Mouse (Mus musculus) forebrain, embryonic 13.5 days (tissue): Measurements from ENCODE around the gene Eaf2. TPM values are rescaled to one million over a fixed set of nuclear protein-coding genes. Genes with fewer than 3 reads are reported as not detected.

Experiments used
- ATAC-seq: fragments of 200-750 bp; cut with Nextera tagmentation; 2 replicates; pipeline ENCODE4 v1.8.0; 2017
- H3K27ac ChIP-seq: fragments of 300-500 bp; sonication (generic); 2 replicates; pipeline ENCODE4 v1.5.1; 2015; ENCODE audit warnings: inconsistent platforms, mild to moderate bottlenecking, moderate library complexity
- H3K27me3 ChIP-seq: fragments of 300-500 bp; sonication (generic); 2 replicates; pipeline ENCODE4 v1.6.1; 2015; ENCODE audit warnings: mild to moderate bottlenecking, inconsistent platforms
- H3K36me3 ChIP-seq: fragments of 300-500 bp; sonication (generic); 2 replicates; pipeline ENCODE4 v1.6.1; 2015; ENCODE audit warnings: mild to moderate bottlenecking, inconsistent platforms; ENCODE audit not compliant: poor library complexity, severe bottlenecking
- H3K4me1 ChIP-seq: fragments of 300-500 bp; sonication (generic); 2 replicates; pipeline ENCODE4 v1.6.1; 2015; ENCODE audit warnings: inconsistent platforms
- H3K4me2 ChIP-seq: fragments of 300-500 bp; sonication (generic); 2 replicates; pipeline ENCODE4 v1.6.1; 2015; ENCODE audit warnings: inconsistent platforms, mild to moderate bottlenecking, moderate library complexity
- H3K4me3 ChIP-seq: fragments of 300-500 bp; sonication (generic); 2 replicates; pipeline ENCODE4 v1.5.1; 2015; ENCODE audit warnings: mild to moderate bottlenecking, inconsistent platforms
- H3K9ac ChIP-seq: fragments of 300-500 bp; sonication (generic); 2 replicates; pipeline ENCODE4 v1.6.1; 2015; ENCODE audit warnings: mild to moderate bottlenecking, inconsistent platforms
- H3K9me3 ChIP-seq: fragments of 300-500 bp; sonication (generic); replicated peaks from 2 replicates; pipeline ENCODE4 v1.6.1; 2016; ENCODE audit warnings: inconsistent platforms
- WGBS: fragments of 180-500 bp; shearing (Covaris S2); methylation state at CpG from one replicate; pipeline ENCODE4 v1.1.7; 2015; 5-methylcytosine and 5-hydroxymethylcytosine counted together
- polyA plus RNA-seq: library from polyadenylated mRNA; unstranded; fragments of >200 nt; fragmentation: Nextera tagmentation; extraction: Ambion mirVana; gene quantifications from 2 replicates; pipeline ENCODE4 v1.2.1, GENCODE M21; 2015

Eaf2 gene
- 0.71 and 0.99 TPM in 2 replicates for polyA plus RNA-seq

- peak; percentile 100 for ATAC-seq
- H3K27me3 ChIP-seq: no peaks in the 10 kb centered on the region
- peaks cover 22% of the 10 kb centered on the region for H3K36me3 ChIP-seq
- H3K9ac ChIP-seq: peak within 1 kb of the TSS; percentile 77
- no peaks in the 10 kb centered on the region for H3K9me3 ChIP-seq
- under 1% methylated on average over 43 of the region's 43 CpGs for WGBS
- H3K4me3 ChIP-seq: peak within 1 kb of the TSS; percentile 77
- H3K27ac ChIP-seq: peak within 1 kb of the TSS; percentile 76
- H3K4me2 ChIP-seq: peak within 1 kb of the TSS; percentile 77
- peaks cover 22% of the 10 kb centered on the region for H3K4me1 ChIP-seq
Measured at GRCm38 (mm10) chr16:36874583-36875275, at the start of gene Eaf2, which contains the start of gene Golgb1. Eaf2 (minus strand) TSS chr16:36875003. Golgb1 (plus strand) TSS chr16:36875140.

DNA sequence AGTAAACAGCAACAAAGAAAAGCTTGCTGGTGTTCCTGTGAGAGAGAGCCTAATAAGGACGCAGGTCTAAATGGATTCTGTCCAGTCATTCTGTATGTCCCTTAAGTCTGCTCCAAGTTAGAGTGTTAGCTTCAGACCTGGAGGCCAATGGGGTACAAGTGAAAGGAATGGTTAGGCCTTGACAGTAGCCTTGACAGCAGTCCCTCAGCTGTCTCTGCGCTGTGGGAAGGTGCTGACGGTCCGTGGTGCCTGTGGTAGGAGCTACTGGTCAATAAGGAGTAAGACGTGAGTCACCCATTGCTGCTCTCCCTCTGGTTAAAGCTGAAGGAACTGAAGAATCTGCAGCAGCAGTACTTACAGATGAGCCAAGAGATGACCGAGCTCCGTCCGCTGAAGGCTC lies 49.5 kb upstream of the Eaf2 start:
- peaks cover 79% of the 10 kb centered on the region for H3K36me3 ChIP-seq
- H3K27me3 ChIP-seq: no peaks in the 10 kb centered on the region
- no peak overlapping the region for H3K27ac ChIP-seq
- ATAC-seq: no peak
- H3K4me1 ChIP-seq: no peaks in the 10 kb centered on the region
- WGBS: 94% methylated on average over 8 of the region's 8 CpGs
- H3K9me3 ChIP-seq: no peaks in the 10 kb centered on the region
- no peak overlapping the region for H3K4me2 ChIP-seq
- no peak overlapping the region for H3K9ac ChIP-seq
- no peak overlapping the region for H3K4me3 ChIP-seq

- peaks cover 77% of the 10 kb centered on the region for H3K36me3 ChIP-seq
- ATAC-seq: no peak
- no peak overlapping the region for H3K4me3 ChIP-seq
- no peak overlapping the region for H3K4me2 ChIP-seq
- no peaks in the 10 kb centered on the region for H3K4me1 ChIP-seq
- WGBS: 90% methylated on average over 6 of the region's 6 CpGs
- no peak overlapping the region for H3K27ac ChIP-seq
- no peaks in the 10 kb centered on the region for H3K27me3 ChIP-seq
- H3K9ac ChIP-seq: no peak overlapping the region
- no peaks in the 10 kb centered on the region for H3K9me3 ChIP-seq
Measured at GRCm38 (mm10) chr16:36921980-36922379, 47.2 kb upstream of the Eaf2 start.

DNA sequence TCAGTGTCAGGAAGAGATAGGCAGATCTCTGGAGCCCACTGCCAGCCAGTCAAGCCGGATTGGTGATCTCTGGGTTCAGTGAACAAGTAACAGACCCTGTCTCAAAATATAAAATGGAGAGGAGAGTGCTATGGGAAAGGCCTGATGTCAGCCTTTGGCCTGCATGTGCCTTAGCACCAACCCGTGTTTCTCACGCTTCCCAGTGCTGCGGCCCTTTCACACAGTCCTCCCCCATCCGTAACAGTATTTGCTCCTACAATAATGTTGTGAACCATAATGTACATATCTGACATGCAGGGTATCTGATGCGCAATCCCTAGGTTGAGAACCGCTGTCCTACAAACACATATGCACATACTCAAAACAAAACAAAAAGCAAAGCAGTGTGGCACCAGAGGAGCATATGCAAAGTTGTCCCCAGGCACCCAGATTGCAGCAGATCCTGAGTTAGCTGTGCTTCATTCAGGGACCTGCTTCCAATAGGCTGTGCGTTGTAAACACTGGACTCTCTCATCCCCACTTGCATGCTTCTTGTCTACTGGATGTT lies 46.3 kb upstream of the Eaf2 start:
- no peak overlapping the region for H3K4me3 ChIP-seq
- H3K4me2 ChIP-seq: no peak overlapping the region
- H3K9ac ChIP-seq: no peak overlapping the region
- no peak for ATAC-seq
- H3K27me3 ChIP-seq: no peaks in the 10 kb centered on the region
- peaks cover 75% of the 10 kb centered on the region for H3K36me3 ChIP-seq
- H3K9me3 ChIP-seq: no peaks in the 10 kb centered on the region
- WGBS: 94% methylated on average over 8 of the region's 8 CpGs
- H3K4me1 ChIP-seq: no peaks in the 10 kb centered on the region
- H3K27ac ChIP-seq: no peak overlapping the region

DNA sequence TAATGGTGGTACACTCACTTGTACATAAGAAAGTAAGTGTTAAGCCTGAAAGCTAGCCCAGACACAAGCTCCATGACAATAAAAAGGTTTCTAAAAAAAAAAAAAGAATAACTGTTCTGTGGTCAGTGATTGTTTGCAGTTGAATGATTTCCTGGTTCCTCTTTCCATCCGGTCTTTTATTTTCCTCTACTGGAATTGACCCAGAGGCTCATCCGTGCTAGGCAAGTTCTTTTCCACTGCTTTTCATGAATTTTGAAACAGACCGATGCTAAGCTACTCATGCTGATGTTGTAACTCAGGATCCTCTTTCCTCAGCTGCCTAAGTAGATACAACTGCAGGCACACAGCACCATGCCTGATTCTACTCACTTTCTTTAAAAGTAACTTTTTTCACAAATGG lies 45.6 kb upstream of the Eaf2 start:
- H3K4me3 ChIP-seq: no peak overlapping the region
- ATAC-seq: no peak
- H3K27ac ChIP-seq: no peak overlapping the region
- no peaks in the 10 kb centered on the region for H3K9me3 ChIP-seq
- H3K27me3 ChIP-seq: no peaks in the 10 kb centered on the region
- H3K36me3 ChIP-seq: peaks cover 75% of the 10 kb centered on the region
- H3K4me1 ChIP-seq: no peaks in the 10 kb centered on the region
- no peak overlapping the region for H3K9ac ChIP-seq
- WGBS: 97% methylated on average over 3 of the region's 3 CpGs
- no peak overlapping the region for H3K4me2 ChIP-seq

- Histone ChIP-seq H3K9ac (no peak overlapping the region), H3K27me3 (no peaks in the 10 kb centered on the region), H3K36me3 (peaks cover 80% of the 10 kb centered on the region), H3K4me3 (no peak overlapping the region), H3K4me1 (no peaks in the 10 kb centered on the region), H3K4me2 (no peak overlapping the region), H3K9me3 (no peaks in the 10 kb centered on the region), H3K27ac (no peak overlapping the region)
- 94% methylated on average over 10 of the region's 10 CpGs for WGBS
- no peak for ATAC-seq
Measured at GRCm38 (mm10) chr16:36918505-36918904, 43.7 kb upstream of the Eaf2 start.

GRCm38 (mm10) chr16:36914195-36914594 lies 39.4 kb upstream of the Eaf2 start:
- H3K9me3 ChIP-seq: no peaks in the 10 kb centered on the region
- H3K4me3 ChIP-seq: no peak overlapping the region
- H3K27ac ChIP-seq: no peak overlapping the region
- no peak overlapping the region for H3K9ac ChIP-seq
- H3K27me3 ChIP-seq: no peaks in the 10 kb centered on the region
- WGBS: 92% methylated on average over 5 of the region's 5 CpGs
- peaks cover 81% of the 10 kb centered on the region for H3K36me3 ChIP-seq
- no peak overlapping the region for H3K4me2 ChIP-seq
- ATAC-seq: no peak
- H3K4me1 ChIP-seq: no peaks in the 10 kb centered on the region

GRCm38 (mm10) chr16:36912311-36912710 lies 37.5 kb upstream of the Eaf2 start:
- Histone ChIP-seq H3K27ac (no peak overlapping the region), H3K4me3 (no peak overlapping the region), H3K4me1 (no peaks in the 10 kb centered on the region), H3K27me3 (no peaks in the 10 kb centered on the region), H3K9me3 (no peaks in the 10 kb centered on the region), H3K4me2 (no peak overlapping the region), H3K36me3 (peaks cover 77% of the 10 kb centered on the region), H3K9ac (no peak overlapping the region)
- 93% methylated on average over 13 of the region's 13 CpGs for WGBS
- ATAC-seq: no peak

DNA sequence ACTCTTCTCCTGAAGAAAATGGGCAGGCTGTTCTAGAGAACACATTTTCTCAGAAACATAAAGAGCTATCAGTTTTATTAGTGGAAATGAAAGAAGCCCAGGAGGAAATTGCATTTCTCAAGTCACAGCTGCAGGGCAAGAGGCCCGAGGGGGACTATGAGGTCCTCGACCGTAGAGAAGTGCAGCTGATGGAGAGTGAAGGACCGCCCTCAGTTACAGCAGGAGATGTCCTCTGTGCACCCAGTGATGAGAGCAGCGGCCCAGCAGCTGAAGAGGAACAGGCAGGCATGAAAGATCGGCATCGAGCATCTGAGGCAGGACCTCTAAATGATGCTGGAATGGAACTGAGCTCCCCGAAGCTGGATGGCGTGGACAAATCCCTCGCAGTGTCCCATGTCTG lies 37.1 kb upstream of the Eaf2 start:
- H3K27me3 ChIP-seq: no peaks in the 10 kb centered on the region
- no peak overlapping the region for H3K27ac ChIP-seq
- WGBS: 95% methylated on average over 10 of the region's 10 CpGs
- H3K4me3 ChIP-seq: no peak overlapping the region
- H3K4me2 ChIP-seq: no peak overlapping the region
- no peak overlapping the region for H3K9ac ChIP-seq
- no peaks in the 10 kb centered on the region for H3K4me1 ChIP-seq
- no peaks in the 10 kb centered on the region for H3K9me3 ChIP-seq
- H3K36me3 ChIP-seq: peaks cover 73% of the 10 kb centered on the region
- ATAC-seq: no peak

DNA sequence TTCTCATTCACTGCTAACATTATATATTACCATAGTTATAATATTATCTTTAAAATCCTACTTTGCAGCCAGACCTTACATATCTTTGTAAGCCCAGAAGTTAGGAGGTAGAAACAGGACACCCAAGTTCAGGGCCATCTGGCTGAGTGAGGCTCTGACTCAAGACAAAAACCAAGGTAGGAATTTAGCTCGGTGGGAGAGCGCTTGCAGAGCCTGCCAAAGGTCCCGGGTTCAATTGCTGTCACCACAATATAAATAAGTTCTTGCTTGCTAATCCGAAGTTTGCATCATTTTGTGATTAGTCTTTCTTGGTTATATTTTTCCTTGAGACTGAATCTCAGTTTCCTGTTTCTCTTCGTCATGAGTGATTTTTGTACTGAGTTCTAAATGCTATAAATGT lies 28.4 kb upstream of the Eaf2 start:
- WGBS: 89% methylated on average over 5 of the region's 5 CpGs

GRCm38 (mm10) chr16:36896712-36897111 lies 21.9 kb upstream of the Eaf2 start:
- Histone ChIP-seq H3K9ac (no peak overlapping the region), H3K27me3 (no peaks in the 10 kb centered on the region), H3K4me2 (no peak overlapping the region), H3K4me3 (no peak overlapping the region), H3K27ac (no peak overlapping the region), H3K4me1 (no peaks in the 10 kb centered on the region), H3K36me3 (peaks cover 82% of the 10 kb centered on the region), H3K9me3 (no peaks in the 10 kb centered on the region)
- 96% methylated on average over 6 of the region's 6 CpGs for WGBS
- no peak for ATAC-seq

More for the DNA sequence above, 28.4 kb upstream of the Eaf2 start:
- no peak overlapping the region for H3K4me3 ChIP-seq
- no peaks in the 10 kb centered on the region for H3K27me3 ChIP-seq
- H3K36me3 ChIP-seq: peaks cover 59% of the 10 kb centered on the region
- no peaks in the 10 kb centered on the region for H3K9me3 ChIP-seq
- no peak overlapping the region for H3K4me2 ChIP-seq
- ATAC-seq: no peak
- H3K4me1 ChIP-seq: no peaks in the 10 kb centered on the region
- H3K27ac ChIP-seq: no peak overlapping the region
- no peak overlapping the region for H3K9ac ChIP-seq

DNA sequence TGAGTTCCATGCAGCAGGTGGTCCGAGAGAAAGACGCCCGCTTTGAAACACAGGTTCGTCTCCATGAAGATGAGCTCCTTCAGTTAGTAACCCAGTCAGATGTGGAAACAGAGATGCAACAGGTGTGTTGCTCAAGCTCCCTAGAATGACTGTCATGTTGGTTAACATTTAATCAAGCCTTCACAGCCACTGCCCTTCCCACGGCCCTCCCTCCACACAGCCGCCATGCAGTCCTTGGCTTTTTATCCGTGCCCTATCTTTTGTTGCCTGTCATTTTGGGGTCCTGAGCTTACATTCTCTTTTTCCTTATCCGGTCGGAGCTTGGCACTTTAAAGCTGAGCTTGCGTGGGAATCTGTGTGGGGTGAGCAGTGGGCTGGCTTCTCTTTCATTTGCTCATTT lies 18.5 kb upstream of the Eaf2 start:
- Histone ChIP-seq H3K27ac (no peak overlapping the region), H3K4me1 (no peaks in the 10 kb centered on the region), H3K4me2 (no peak overlapping the region), H3K27me3 (no peaks in the 10 kb centered on the region), H3K9ac (no peak overlapping the region), H3K36me3 (peaks cover 82% of the 10 kb centered on the region), H3K9me3 (no peaks in the 10 kb centered on the region), H3K4me3 (no peak overlapping the region)
- ATAC-seq: no peak
- 91% methylated on average over 10 of the region's 10 CpGs for WGBS

DNA sequence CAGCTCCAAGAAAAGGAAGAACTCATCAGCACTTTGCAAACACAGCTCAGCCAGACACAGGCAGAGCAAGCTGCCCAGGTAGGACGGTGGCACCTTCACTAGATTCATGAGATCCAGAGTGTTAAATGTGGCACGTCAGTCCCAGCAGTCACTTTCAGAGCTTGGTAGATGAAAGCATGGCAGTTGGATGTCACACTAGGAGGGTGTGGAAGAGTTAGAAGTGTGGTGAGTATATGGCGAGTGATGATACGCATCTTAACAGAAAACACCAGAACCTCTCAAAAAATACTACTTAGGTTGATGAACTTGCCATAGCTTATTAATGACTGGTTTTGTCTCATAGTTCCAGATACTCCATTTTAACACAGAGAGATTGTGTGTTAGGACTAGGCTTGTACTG lies 16.6 kb upstream of the Eaf2 start:
- H3K4me3 ChIP-seq: no peak overlapping the region
- H3K27me3 ChIP-seq: no peaks in the 10 kb centered on the region
- ATAC-seq: no peak
- H3K9me3 ChIP-seq: no peaks in the 10 kb centered on the region
- peaks cover 82% of the 10 kb centered on the region for H3K36me3 ChIP-seq
- H3K27ac ChIP-seq: no peak overlapping the region
- 95% methylated on average over 4 of the region's 4 CpGs for WGBS
- no peak overlapping the region for H3K9ac ChIP-seq
- no peak overlapping the region for H3K4me2 ChIP-seq
- H3K4me1 ChIP-seq: no peaks in the 10 kb centered on the region
